Mouse (Mus musculus) liver, embryonic 15.5 days (tissue): Measurements from ENCODE around the gene Hyal3. TPM values are rescaled to one million over a fixed set of nuclear protein-coding genes. Genes with fewer than 3 reads are reported as not detected.

ENCODE experiments used
- ATAC-seq: fragments of 200-750 bp; cut with Nextera tagmentation; 2 replicates; pipeline ENCODE4 v1.8.0; 2017; ENCODE audit warnings: moderate number of reproducible peaks, mild to moderate bottlenecking, moderate library complexity; ENCODE audit not compliant: insufficient read depth
- H3K27ac ChIP-seq: fragments of 300-500 bp; sonication (generic); replicated peaks from 2 replicates; pipeline ENCODE4 v1.5.1; 2015; ENCODE audit warnings: mild to moderate bottlenecking, inconsistent platforms
- H3K27me3 ChIP-seq: fragments of 300-500 bp; sonication (generic); 2 replicates; pipeline ENCODE4 v1.6.1; 2015; ENCODE audit warnings: mild to moderate bottlenecking, inconsistent platforms
- H3K36me3 ChIP-seq: fragments of 300-500 bp; sonication (generic); replicated peaks from 2 replicates; pipeline ENCODE4 v1.6.1; 2015; ENCODE audit warnings: moderate library complexity, mild to moderate bottlenecking, inconsistent platforms
- H3K4me1 ChIP-seq: fragments of 300-500 bp; sonication (generic); replicated peaks from 2 replicates; pipeline ENCODE4 v1.6.1; 2015; ENCODE audit warnings: inconsistent platforms
- H3K4me2 ChIP-seq: fragments of 300-500 bp; sonication (generic); 2 replicates; pipeline ENCODE4 v1.6.1; 2015; ENCODE audit warnings: moderate library complexity, mild to moderate bottlenecking, inconsistent platforms
- H3K4me3 ChIP-seq: fragments of 300-500 bp; sonication (generic); replicated peaks from 2 replicates; pipeline ENCODE4 v1.5.1; 2015; ENCODE audit warnings: mild to moderate bottlenecking, inconsistent platforms
- H3K9ac ChIP-seq: fragments of 300-500 bp; sonication (generic); 2 replicates; pipeline ENCODE4 v1.6.1; 2015; ENCODE audit warnings: moderate library complexity, mild to moderate bottlenecking, inconsistent platforms
- H3K9me3 ChIP-seq: fragments of 300-500 bp; sonication (generic); replicated peaks from 2 replicates; pipeline ENCODE4 v1.6.1; 2016; ENCODE audit warnings: inconsistent platforms
- WGBS: fragments of 180-500 bp; shearing (Covaris S2); methylation state at CpG from one replicate; pipeline ENCODE4 v1.1.7; 2015; ENCODE audit warnings: mixed read lengths; ENCODE audit not compliant: insufficient replicate concordance; 5-methylcytosine and 5-hydroxymethylcytosine counted together
- polyA plus RNA-seq: library from polyadenylated mRNA; unstranded; fragments of >200 nt; fragmentation: Nextera tagmentation; extraction: Ambion mirVana; gene quantifications from 2 replicates; pipeline ENCODE4 v1.2.1, GENCODE M21; 2015

The Hyal3 gene
- polyA plus RNA-seq, 1 experiment from 2014 or later, result 0.64 TPM

- H3K27me3 ChIP-seq, result no peaks in the 10 kb centered on the region
- H3K27ac ChIP-seq, result peak overlapping the region; percentile 89
- H3K9ac ChIP-seq, result no peak overlapping the region
- ATAC-seq, result no peak
- peak overlapping the region; percentile 81 for H3K4me3 ChIP-seq
- peak overlapping the region; percentile 99 for H3K4me2 ChIP-seq
- peaks cover 88% of the 10 kb centered on the region for H3K4me1 ChIP-seq
- 90% methylated on average over 8 of the region's 8 CpGs for WGBS
- H3K36me3 ChIP-seq, result peaks cover 32% of the 10 kb centered on the region
- H3K9me3 ChIP-seq, result no peaks in the 10 kb centered on the region
Measured at GRCm38 (mm10) chr9:107631861-107632260, 51.2 kb downstream of the Hyal3 start.

- no peaks in the 10 kb centered on the region for H3K9me3 ChIP-seq
- H3K9ac ChIP-seq, result peak overlapping the region; percentile 93
- H3K4me2 ChIP-seq, result peak overlapping the region; percentile 99
- WGBS, result 23% methylated on average over 6 of the region's 6 CpGs
- no peaks in the 10 kb centered on the region for H3K27me3 ChIP-seq
- peaks cover 85% of the 10 kb centered on the region for H3K4me1 ChIP-seq
- ATAC-seq, result 0 out of 2 replicates have a peak, but pooled peaks have one; percentile 1
- peaks cover 32% of the 10 kb centered on the region for H3K36me3 ChIP-seq
- H3K27ac ChIP-seq, result peak overlapping the region; percentile 89
- peak overlapping the region; percentile 81 for H3K4me3 ChIP-seq
Measured at GRCm38 (mm10) chr9:107632478-107632877, 51.9 kb downstream of the Hyal3 start.

GRCm38 (mm10) chr9:107633091-107633660 lies 52.6 kb downstream of the Hyal3 start:
- H3K4me3 ChIP-seq, result peak overlapping the region; percentile 81
- H3K4me2 ChIP-seq, result peak overlapping the region; percentile 99
- no peaks in the 10 kb centered on the region for H3K9me3 ChIP-seq
- peak; percentile 23 for ATAC-seq
- 1% methylated on average over 33 of the region's 33 CpGs for WGBS
- H3K4me1 ChIP-seq, result peaks cover 78% of the 10 kb centered on the region
- peak overlapping the region; percentile 89 for H3K27ac ChIP-seq
- peaks cover 25% of the 10 kb centered on the region for H3K36me3 ChIP-seq
- H3K9ac ChIP-seq, result peak overlapping the region; percentile 93
- no peaks in the 10 kb centered on the region for H3K27me3 ChIP-seq

- Histone ChIP-seq H3K36me3 (peaks cover 18% of the 10 kb centered on the region; the same call in 1 of the 2 replicates), H3K4me3 (peak overlapping the region; percentile 81), H3K27ac (peak overlapping the region; percentile 89), H3K9me3 (no peaks in the 10 kb centered on the region), H3K4me2 (peak overlapping the region; percentile 99), H3K9ac (peak overlapping the region; percentile 93), H3K4me1 (peaks cover 71% of the 10 kb centered on the region), H3K27me3 (no peaks in the 10 kb centered on the region)
- WGBS, result under 1% methylated on average over 15 of the region's 15 CpGs
- ATAC-seq, result 0 out of 2 replicates have a peak, but pooled peaks have one; percentile 8
Measured at GRCm38 (mm10) chr9:107633661-107634405, 53.2 kb downstream of the Hyal3 start.

- ATAC-seq, result peak; percentile 11
- H3K27ac ChIP-seq, result peak overlapping the region; percentile 89
Measured at GRCm38 (mm10) chr9:107634406-107635278, 54.0 kb downstream of the Hyal3 start.

DNA sequence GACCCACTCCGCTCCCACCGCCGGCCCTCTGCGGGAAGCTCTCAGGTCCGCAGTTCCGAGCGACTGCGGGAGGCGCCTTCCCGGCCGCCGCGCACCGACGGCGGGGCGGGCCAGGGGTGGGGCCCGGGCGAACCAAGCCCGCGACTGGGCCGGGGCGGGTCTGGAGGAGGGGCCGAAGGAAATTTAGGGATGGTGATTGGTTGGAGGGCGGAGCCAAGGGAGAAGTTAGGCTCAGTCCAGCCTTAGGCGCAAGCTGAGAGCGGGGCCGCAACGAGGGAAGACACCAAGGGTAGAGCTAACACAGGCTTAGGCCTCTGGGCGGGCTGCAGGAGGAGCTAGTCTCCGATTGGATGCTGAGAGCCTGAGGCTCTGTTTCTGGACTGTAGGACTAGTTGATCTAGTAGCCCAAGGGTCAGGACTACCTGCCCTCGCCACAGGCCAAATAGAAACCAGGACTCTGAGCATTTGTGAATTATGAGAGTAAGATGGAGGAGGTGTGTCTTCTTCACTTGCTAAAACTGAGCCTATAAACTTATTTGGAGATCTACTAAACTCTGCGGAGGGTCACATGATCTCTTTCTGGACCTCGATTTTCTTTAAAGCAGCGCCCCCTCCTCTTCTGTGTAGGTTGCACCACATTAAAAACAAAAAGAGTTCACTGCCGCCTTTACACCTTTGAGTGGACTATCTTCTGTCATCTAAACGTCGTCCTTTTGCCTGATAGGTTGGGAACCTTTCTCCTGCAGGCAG lies 54.8 kb downstream of the Hyal3 start, which contains the start of gene Gnai2:
Gnai2 (minus strand) TSS at position 89 of the 750 bp plus-strand sequence.
- ATAC-seq, result peak; percentile 94
- Histone ChIP-seq H3K4me2 (peak within 1 kb of the TSS; percentile 99), H3K27me3 (no peaks in the 10 kb centered on the region), H3K4me3 (peak within 1 kb of the TSS; percentile 81), H3K9ac (peak within 1 kb of the TSS; percentile 93), H3K9me3 (no peaks in the 10 kb centered on the region), H3K27ac (peak within 1 kb of the TSS; percentile 89), H3K4me1 (peaks cover 55% of the 10 kb centered on the region), H3K36me3 (peaks cover 18% of the 10 kb centered on the region; the same call in 1 of the 2 replicates)
- WGBS, result 2% methylated on average over 37 of the region's 38 CpGs

More at GRCm38 (mm10) chr9:107634406-107635278, 54.0 kb downstream of the Hyal3 start:
- WGBS, result under 1% methylated on average over 35 of the region's 35 CpGs
- Histone ChIP-seq H3K4me3 (peak overlapping the region; percentile 81), H3K27me3 (no peaks in the 10 kb centered on the region), H3K4me1 (peaks cover 63% of the 10 kb centered on the region), H3K9me3 (no peaks in the 10 kb centered on the region), H3K36me3 (peaks cover 18% of the 10 kb centered on the region; the same call in 1 of the 2 replicates), H3K9ac (peak overlapping the region; percentile 93), H3K4me2 (peak overlapping the region; percentile 99)

Other genes with a start within 250 kb of the Hyal3 start
- 3.6 and 3.7 TPM in 2 replicates for gene Hemk1, start 242.5 kb upstream of the Hyal3 start, polyA plus RNA-seq
- 0.12 TPM in 2 replicates for gene 6430571L13Rik, start 240.2 kb upstream of the Hyal3 start, polyA plus RNA-seq
- gene Cacna2d2, start 181.2 kb upstream of the Hyal3 start, polyA plus RNA-seq, result 0.02 TPM in 1 of 2 replicates, not detected in the other
- gene Tmem115, start 46.9 kb upstream of the Hyal3 start, polyA plus RNA-seq, result 15.2 and 15.9 TPM in 2 replicates
- gene Cyb561d2, start 38.6 kb upstream of the Hyal3 start, polyA plus RNA-seq, result 13.1 and 13.2 TPM in 2 replicates
- 11.2 and 13.2 TPM in 2 replicates for gene Nprl2, start 38.6 kb upstream of the Hyal3 start, polyA plus RNA-seq
- gene Zmynd10, start 33.5 kb upstream of the Hyal3 start, polyA plus RNA-seq, result 0.64 and 1.0 TPM in 2 replicates
- gene Rassf1, start 29.3 kb upstream of the Hyal3 start, polyA plus RNA-seq, result 15.8 and 18.7 TPM in 2 replicates
- gene Tusc2, start 17.6 kb upstream of the Hyal3 start, polyA plus RNA-seq, result 34.1 and 36.1 TPM in 2 replicates
- gene Hyal2, start 12.9 kb upstream of the Hyal3 start, polyA plus RNA-seq, result 48.8 and 56.3 TPM in 2 replicates
- 3.2 and 4.2 TPM in 2 replicates for gene Hyal1, start 3.9 kb upstream of the Hyal3 start, polyA plus RNA-seq
- gene Naa80, start 1.9 kb upstream of the Hyal3 start, polyA plus RNA-seq, result 12.3 and 12.8 TPM in 2 replicates
- gene Ifrd2, start 6.8 kb downstream of the Hyal3 start, polyA plus RNA-seq, result 161 and 198 TPM in 2 replicates
- gene Sema3b, start 28.4 kb downstream of the Hyal3 start, polyA plus RNA-seq, result 0.74 and 0.77 TPM in 2 replicates
- 162 and 167 TPM in 2 replicates for gene Gnai2, start 54.5 kb downstream of the Hyal3 start, polyA plus RNA-seq
- 35.0 and 50.9 TPM in 2 replicates for gene Slc38a3, start 88.7 kb downstream of the Hyal3 start, polyA plus RNA-seq
- gene Gnat1, start 98.9 kb downstream of the Hyal3 start, polyA plus RNA-seq, result 1.2 and 1.3 TPM in 2 replicates
- 0.76 and 0.92 TPM in 2 replicates for gene Sema3f, start 129.7 kb downstream of the Hyal3 start, polyA plus RNA-seq
- gene Rbm5, start 190.2 kb downstream of the Hyal3 start, polyA plus RNA-seq, result 63.8 and 72.0 TPM in 2 replicates